Mouse (Mus musculus): ENCODE results near the gene Spata2. TPM values are rescaled to one million over a fixed set of nuclear protein-coding genes. Genes with fewer than 3 reads are reported as not detected.

Gene Spata2
- polyA plus RNA-seq, 1 experiment from 2014 or later = 16.0 TPM

DNA sequence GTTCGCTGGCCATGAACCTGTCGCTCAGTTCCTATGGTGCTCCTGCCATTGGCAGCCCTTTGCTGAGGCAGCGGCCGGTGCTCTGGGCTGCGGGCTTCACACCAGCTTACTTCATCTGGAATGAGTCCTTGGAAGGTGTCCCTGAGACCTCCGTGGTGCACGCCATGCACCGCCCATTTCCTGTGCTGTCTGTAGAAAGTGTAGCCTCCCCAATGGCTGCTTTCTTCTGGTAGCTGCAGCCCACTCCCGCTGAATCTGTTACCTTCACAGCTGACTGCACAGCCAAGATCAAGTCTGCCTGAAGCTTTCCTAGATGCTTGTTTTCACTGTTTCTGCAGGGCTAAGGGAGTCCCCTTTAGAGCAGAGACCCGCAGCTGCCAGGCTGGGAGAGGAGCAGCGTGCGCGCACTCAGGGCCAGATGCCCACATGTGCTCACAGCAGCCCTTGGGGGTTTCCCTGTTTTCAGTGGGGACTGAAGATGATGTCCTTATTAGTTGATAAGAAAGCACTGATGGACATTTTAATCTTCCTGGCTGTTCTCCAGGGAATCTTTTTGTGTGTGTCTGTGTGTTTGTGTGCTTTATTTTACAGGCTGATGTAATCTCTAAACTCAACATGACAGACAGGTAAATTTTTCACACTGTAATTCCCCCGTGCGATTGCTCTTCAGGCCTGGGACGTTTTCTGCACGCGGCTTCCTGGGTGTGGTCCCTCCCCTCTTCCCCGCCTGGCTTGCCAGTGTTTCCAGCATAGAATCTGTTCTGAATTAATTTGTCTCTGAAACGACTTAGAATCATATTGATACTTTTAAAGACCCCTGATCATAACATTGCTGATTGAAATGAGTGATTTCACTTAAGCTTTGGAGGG lies 46.5 kb downstream of the Spata2 start:
- Histone ChIP-seq H3K27me3 (ENCODE audit: control insufficient read depth, insufficient read depth, low read length) (no peaks in the 10 kb centered on the region), H3K4me3 (ENCODE audit: low read depth, low read length) (no peak overlapping the region), H3K9ac (ENCODE audit: low read length) (no peak overlapping the region), H3K9me3 (ENCODE audit: control insufficient read depth, low read length) (no peaks in the 10 kb centered on the region), H3K36me3 (ENCODE audit: control insufficient read depth, insufficient read depth, low read length) (peaks cover 17% of the 10 kb centered on the region), H3K27ac (replicated peaks; ENCODE audit: low read depth, low read length) (no peak overlapping the region), H3K4me1 (ENCODE audit: control insufficient read depth, insufficient read depth, low read length) (no peaks in the 10 kb centered on the region), H3K4me2 (ENCODE audit: low read depth, severe bottlenecking) (no peak overlapping the region)
- ATAC-seq (ENCODE audit: insufficient number of reproducible peaks, low FRiP score, low TSS enrichment, low read depth) (no peak), DNase-seq (ENCODE audit: low spot score) (no peak)
- 86% methylated on average over 20 of the region's 20 CpGs for whole genome bisulfite sequencing

DNA sequence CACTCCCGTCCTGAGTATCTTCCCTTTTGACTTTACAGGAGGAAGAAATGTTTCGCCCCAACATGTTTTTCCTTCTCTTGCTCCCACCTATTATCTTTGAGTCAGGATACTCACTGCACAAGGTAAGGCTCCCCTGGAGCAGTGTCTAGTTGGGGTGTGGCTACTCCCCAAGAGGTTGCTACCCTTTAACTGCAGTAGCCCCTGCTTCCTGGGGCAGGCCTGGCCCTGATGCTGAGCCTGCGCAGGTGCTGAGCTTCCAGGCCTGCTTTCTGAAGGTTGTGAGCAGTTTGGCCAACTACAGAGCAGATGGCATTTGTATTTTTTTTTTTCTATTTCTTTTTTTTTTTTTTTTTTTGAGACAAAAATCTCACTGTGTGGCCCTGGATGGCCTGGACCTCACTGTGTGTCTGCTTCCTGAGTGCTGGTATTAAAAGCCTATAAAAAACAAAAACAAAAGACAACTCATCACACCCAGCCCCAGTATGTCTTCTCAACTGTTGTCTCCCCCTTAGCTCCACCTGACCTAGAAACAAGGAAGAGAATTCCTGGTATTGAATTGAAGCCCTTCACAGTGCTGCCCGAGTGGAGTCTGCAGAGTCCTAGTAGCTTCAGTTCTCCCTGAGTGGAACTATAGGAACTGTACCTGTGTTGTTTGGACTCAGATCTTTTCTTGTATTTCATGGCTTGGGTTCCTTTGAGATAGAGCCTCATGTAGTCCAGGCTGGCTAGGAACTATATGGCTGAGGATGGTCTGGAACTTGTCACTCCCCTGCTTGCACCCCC lies 49.1 kb downstream of the Spata2 start:
- 97% methylated on average over 4 of the region's 4 CpGs for WGBS
- ATAC-seq (ENCODE audit: insufficient number of reproducible peaks, low FRiP score, low TSS enrichment, low read depth) = no peak

DNA sequence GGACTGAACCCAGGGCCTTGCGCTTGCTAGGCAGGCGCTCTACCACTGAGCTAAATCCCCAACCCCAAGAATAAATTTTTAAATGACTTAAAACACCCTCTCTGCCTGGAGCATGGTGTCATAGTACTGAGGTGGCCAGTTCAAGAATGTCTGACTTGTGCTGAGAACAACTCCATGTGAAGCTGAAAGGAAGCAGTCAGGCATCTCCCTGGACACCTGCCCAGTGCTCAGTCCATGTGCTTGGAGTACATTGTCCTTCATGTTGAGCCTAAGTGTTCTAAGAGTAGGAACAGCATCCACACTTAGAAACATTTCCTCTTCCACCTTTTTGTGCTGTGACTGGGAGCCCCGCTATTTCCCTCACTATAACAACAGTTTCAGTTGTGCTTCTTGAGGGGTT lies 53.3 kb downstream of the Spata2 start:
- H3K4me2 ChIP-seq (ENCODE audit: low read depth, severe bottlenecking) = no peak overlapping the region
- H3K4me1 ChIP-seq (ENCODE audit: control insufficient read depth, insufficient read depth, low read length) = no peaks in the 10 kb centered on the region
- H3K9ac ChIP-seq (ENCODE audit: low read length) = no peak overlapping the region
- WGBS = 97% methylated on average over 3 of the region's 3 CpGs
- H3K27ac ChIP-seq (replicated peaks; ENCODE audit: low read depth, low read length) = no peak overlapping the region
- no peaks in the 10 kb centered on the region for H3K27me3 ChIP-seq (ENCODE audit: control insufficient read depth, insufficient read depth, low read length)
- H3K9me3 ChIP-seq (ENCODE audit: control insufficient read depth, low read length) = no peaks in the 10 kb centered on the region
- H3K4me3 ChIP-seq (ENCODE audit: low read depth, low read length) = no peak overlapping the region
- ATAC-seq (ENCODE audit: insufficient number of reproducible peaks, low FRiP score, low TSS enrichment, low read depth) (no peak), DNase-seq (ENCODE audit: low spot score) (no peak)
- H3K36me3 ChIP-seq (ENCODE audit: control insufficient read depth, insufficient read depth, low read length) = peaks cover 8% of the 10 kb centered on the region; the same call in 1 of the 2 replicates

More for the DNA sequence above, 49.1 kb downstream of the Spata2 start:
- H3K4me1 ChIP-seq (ENCODE audit: control insufficient read depth, insufficient read depth, low read length) = no peaks in the 10 kb centered on the region
- peaks cover 13% of the 10 kb centered on the region; the same call in 1 of the 2 replicates for H3K36me3 ChIP-seq (ENCODE audit: control insufficient read depth, insufficient read depth, low read length)
- DNase-seq (ENCODE audit: low spot score) = no peak
- H3K9me3 ChIP-seq (ENCODE audit: control insufficient read depth, low read length) = no peaks in the 10 kb centered on the region
- H3K4me3 ChIP-seq (ENCODE audit: low read depth, low read length) = no peak overlapping the region
- H3K27ac ChIP-seq (replicated peaks; ENCODE audit: low read depth, low read length) = no peak overlapping the region
- no peak overlapping the region for H3K9ac ChIP-seq (ENCODE audit: low read length)
- no peak overlapping the region for H3K4me2 ChIP-seq (ENCODE audit: low read depth, severe bottlenecking)
- H3K27me3 ChIP-seq (ENCODE audit: control insufficient read depth, insufficient read depth, low read length) = no peaks in the 10 kb centered on the region

DNA sequence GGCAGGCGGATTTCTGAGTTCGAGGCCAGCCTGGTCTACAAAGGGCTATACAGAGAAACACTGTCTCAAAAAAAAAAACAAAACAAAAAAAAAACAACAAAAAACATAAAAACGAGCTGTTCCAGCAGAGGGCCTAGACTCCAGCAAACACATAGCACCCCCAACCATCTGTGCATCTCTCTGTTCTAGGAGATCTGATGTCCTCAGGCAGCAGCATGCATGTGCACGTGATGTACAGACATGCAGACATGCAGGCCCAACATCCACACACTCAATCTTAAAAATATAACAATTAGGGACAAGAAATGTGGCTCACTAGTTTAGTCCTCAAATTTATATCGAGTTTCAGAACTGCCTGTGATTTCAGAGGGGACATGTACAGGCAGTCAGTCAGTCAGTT lies 56.3 kb downstream of the Spata2 start:
- 91% methylated on average over 5 of the region's 5 CpGs for WGBS
- H3K4me2 ChIP-seq (ENCODE audit: low read depth, severe bottlenecking) = no peak overlapping the region
- H3K27ac ChIP-seq (replicated peaks; ENCODE audit: low read depth, low read length) = no peak overlapping the region
- no peaks in the 10 kb centered on the region for H3K4me1 ChIP-seq (ENCODE audit: control insufficient read depth, insufficient read depth, low read length)
- H3K36me3 ChIP-seq (ENCODE audit: control insufficient read depth, insufficient read depth, low read length) = 0 out of 2 replicates have a peak, but pooled peaks cover 2% of the 10 kb centered on the region
- H3K9ac ChIP-seq (ENCODE audit: low read length) = no peak overlapping the region
- no peaks in the 10 kb centered on the region for H3K9me3 ChIP-seq (ENCODE audit: control insufficient read depth, low read length)
- no peaks in the 10 kb centered on the region for H3K27me3 ChIP-seq (ENCODE audit: control insufficient read depth, insufficient read depth, low read length)
- H3K4me3 ChIP-seq (ENCODE audit: low read depth, low read length) = no peak overlapping the region
- DNase-seq (ENCODE audit: low spot score) = no peak
- no peak for ATAC-seq (ENCODE audit: insufficient number of reproducible peaks, low FRiP score, low TSS enrichment, low read depth)

GRCm38 (mm10) chr2:167435631-167436030 lies 57.1 kb downstream of the Spata2 start:
- DNase-seq (ENCODE audit: low spot score) (no peak), ATAC-seq (ENCODE audit: insufficient number of reproducible peaks, low FRiP score, low TSS enrichment, low read depth) (no peak)
- no peak overlapping the region for H3K4me2 ChIP-seq (ENCODE audit: low read depth, severe bottlenecking)
- no peak overlapping the region for H3K9ac ChIP-seq (ENCODE audit: low read length)
- no peak overlapping the region for H3K4me3 ChIP-seq (ENCODE audit: low read depth, low read length)
- no peaks in the 10 kb centered on the region for H3K36me3 ChIP-seq (ENCODE audit: control insufficient read depth, insufficient read depth, low read length)
- no peaks in the 10 kb centered on the region for H3K27me3 ChIP-seq (ENCODE audit: control insufficient read depth, insufficient read depth, low read length)
- WGBS = 89% methylated on average over 2 of the region's 2 CpGs
- no peaks in the 10 kb centered on the region for H3K4me1 ChIP-seq (ENCODE audit: control insufficient read depth, insufficient read depth, low read length)
- H3K27ac ChIP-seq (replicated peaks; ENCODE audit: low read depth, low read length) = no peak overlapping the region
- no peaks in the 10 kb centered on the region for H3K9me3 ChIP-seq (ENCODE audit: control insufficient read depth, low read length)

DNA sequence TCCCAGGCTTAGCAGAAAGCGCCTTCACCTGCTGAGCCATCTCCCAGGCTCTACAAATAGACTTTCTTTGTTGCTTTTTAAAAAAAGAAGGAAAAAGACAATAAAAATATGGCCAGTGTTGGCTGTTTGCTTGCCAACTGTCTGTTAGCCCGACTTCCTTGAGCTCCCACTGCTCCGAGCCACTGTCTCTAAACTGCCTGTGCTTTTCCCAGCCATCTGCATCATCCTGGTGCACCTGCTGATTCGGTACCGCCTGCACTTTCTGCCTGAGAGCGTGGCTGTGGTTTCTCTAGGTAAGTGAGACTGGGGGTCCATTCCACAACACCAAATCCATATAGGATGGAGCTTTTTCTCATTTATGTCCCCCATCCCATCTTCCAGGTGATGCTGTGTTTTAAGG lies 58.1 kb downstream of the Spata2 start:
- Histone ChIP-seq H3K27ac (replicated peaks; ENCODE audit: low read depth, low read length) (no peak overlapping the region), H3K36me3 (ENCODE audit: control insufficient read depth, insufficient read depth, low read length) (no peaks in the 10 kb centered on the region), H3K9me3 (ENCODE audit: control insufficient read depth, low read length) (no peaks in the 10 kb centered on the region), H3K4me3 (ENCODE audit: low read depth, low read length) (no peak overlapping the region), H3K27me3 (ENCODE audit: control insufficient read depth, insufficient read depth, low read length) (no peaks in the 10 kb centered on the region), H3K4me2 (ENCODE audit: low read depth, severe bottlenecking) (no peak overlapping the region), H3K9ac (ENCODE audit: low read length) (no peak overlapping the region), H3K4me1 (ENCODE audit: control insufficient read depth, insufficient read depth, low read length) (no peaks in the 10 kb centered on the region)
- no peak for DNase-seq (ENCODE audit: low spot score)
- ATAC-seq (ENCODE audit: insufficient number of reproducible peaks, low FRiP score, low TSS enrichment, low read depth) = no peak
- 94% methylated on average over 6 of the region's 6 CpGs for WGBS

DNA sequence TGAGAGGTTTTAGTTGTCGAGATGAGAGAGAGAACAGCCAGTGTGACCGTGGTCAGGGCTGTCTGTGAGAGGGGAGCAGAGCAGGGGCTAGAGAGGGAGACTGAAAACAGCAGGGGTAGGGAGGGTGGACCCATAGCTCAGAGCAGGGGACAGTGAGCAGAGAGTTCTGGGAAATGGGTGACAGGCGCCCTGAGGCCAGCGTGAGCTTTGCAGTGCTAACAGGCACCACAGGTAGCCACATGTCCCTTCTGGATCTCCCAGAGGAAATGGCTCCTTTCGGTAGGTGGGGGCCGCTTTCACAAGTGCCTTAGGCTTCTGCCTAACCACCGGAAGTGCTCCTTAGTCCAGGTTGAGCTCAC lies 61.3 kb downstream of the Spata2 start:
- H3K4me3 ChIP-seq (ENCODE audit: low read depth, low read length) = no peak overlapping the region
- ATAC-seq (ENCODE audit: insufficient number of reproducible peaks, low FRiP score, low TSS enrichment, low read depth) (no peak), DNase-seq (ENCODE audit: low spot score) (no peak)
- no peak overlapping the region for H3K27ac ChIP-seq (replicated peaks; ENCODE audit: low read depth, low read length)
- H3K4me2 ChIP-seq (ENCODE audit: low read depth, severe bottlenecking) = no peak overlapping the region
- H3K36me3 ChIP-seq (ENCODE audit: control insufficient read depth, insufficient read depth, low read length) = peaks cover 6% of the 10 kb centered on the region; the same call in 1 of the 2 replicates
- H3K9me3 ChIP-seq (ENCODE audit: control insufficient read depth, low read length) = no peaks in the 10 kb centered on the region
- 72% methylated on average over 7 of the region's 7 CpGs for WGBS
- H3K4me1 ChIP-seq (ENCODE audit: control insufficient read depth, insufficient read depth, low read length) = no peaks in the 10 kb centered on the region
- H3K27me3 ChIP-seq (ENCODE audit: control insufficient read depth, insufficient read depth, low read length) = no peaks in the 10 kb centered on the region
- no peak overlapping the region for H3K9ac ChIP-seq (ENCODE audit: low read length)
